Mouse (Mus musculus): ENCODE results near the gene Nedd4.

DNA sequence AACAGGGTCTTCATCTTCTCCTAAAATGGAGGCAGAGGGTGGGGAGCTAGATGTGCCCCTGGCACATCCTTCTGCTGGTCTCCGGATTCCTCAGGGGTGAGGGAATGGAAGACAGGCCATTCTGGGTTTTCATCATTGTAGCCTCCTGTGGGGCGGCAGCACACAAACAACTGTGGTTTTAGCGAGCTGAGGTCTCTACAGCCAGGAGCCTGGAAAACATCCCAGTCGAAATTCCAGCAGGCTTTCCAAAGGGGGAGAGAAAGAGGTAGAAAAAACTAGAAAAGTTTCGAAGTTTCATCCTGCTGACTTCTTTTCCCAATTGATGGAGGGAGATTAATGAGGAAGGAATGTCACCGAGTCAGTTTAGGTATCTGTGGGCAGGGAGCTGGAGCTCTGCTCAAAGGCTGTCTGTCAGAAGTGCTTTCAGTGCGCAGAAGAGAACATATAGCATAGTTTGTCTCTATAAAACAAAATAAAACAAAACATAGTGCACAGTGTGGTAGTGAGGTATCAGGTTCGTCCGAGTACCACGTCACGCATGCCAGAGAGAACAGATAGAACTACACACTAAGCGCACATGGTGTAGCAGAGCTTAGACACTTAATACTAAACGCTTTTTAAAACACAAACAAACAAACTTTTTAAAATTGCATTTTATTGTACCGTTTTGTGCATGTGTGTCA lies 128.5 kb downstream of the Nedd4 start:
- TF ChIP-seq BHLHE40 (IDR thresholded peaks at IDR 0.05; ENCODE audit: borderline replicate concordance, low read depth, low read length) (no peak), CTCF (IDR thresholded peaks at IDR 0.05 in 2 of 3, conservative IDR thresholded peaks at IDR 0.05 in 1 of 3; ENCODE audit: control insufficient read depth in 1 of 3, insufficient read depth in 1 of 3, low read depth in 2 of 3, low read length in 3 of 3, poor library complexity in 1 of 3, severe bottlenecking in 1 of 3) (no peak), POLR2A (IDR thresholded peaks at IDR 0.05; ENCODE audit: control insufficient read depth in 1 of 2, insufficient read depth in 1 of 2, low read depth in 1 of 2, low read length in 2 of 2, poor library complexity in 1 of 2) (no peak), EP300 (IDR thresholded peaks at IDR 0.05; ENCODE audit: low read depth in 1 of 2, low read length in 2 of 2) (no peak), HCFC1 (IDR thresholded peaks at IDR 0.05; ENCODE audit: low read depth, low read length) (no peak), GATA1 (IDR thresholded peaks at IDR 0.05; ENCODE audit: low read depth, low read length) (no peak), SIN3A (IDR thresholded peaks at IDR 0.05; ENCODE audit: low read length) (no peak), POLR2AphosphoS2 (IDR thresholded peaks at IDR 0.05; ENCODE audit: low read length) (no peak), TAL1 (IDR thresholded peaks at IDR 0.05; ENCODE audit: low read length) (no peak), ZNF384 (IDR thresholded peaks at IDR 0.05; ENCODE audit: low read depth, low read length) (no peak), UBTF (IDR thresholded peaks at IDR 0.05; ENCODE audit: borderline replicate concordance, insufficient read depth, low read depth, low read length) (no peak), CHD2 (IDR thresholded peaks at IDR 0.05; ENCODE audit: low read length) (no peak), E2F4 (IDR thresholded peaks at IDR 0.05; ENCODE audit: borderline replicate concordance, low read depth, low read length) (no peak)
